Mouse (Mus musculus) myocyte (in vitro differentiated cells): ENCODE data around the gene Gtf3c2. TPM values are rescaled to one million over a fixed set of nuclear protein-coding genes. Genes with fewer than 3 reads are reported as not detected.

ENCODE experiments used
- H3K27me3 ChIP-seq: one replicate; pipeline ENCODE4 v1.6.1; 2011; ENCODE audit not compliant: control insufficient read depth, insufficient read depth, insufficient read length
- H3K36me3 ChIP-seq: one replicate; pipeline ENCODE4 v1.6.1; 2011; ENCODE audit not compliant: control insufficient read depth, insufficient read depth
- H3K4me2 ChIP-seq: one replicate; pipeline ENCODE4 v1.6.1; 2011; ENCODE audit warnings: low read depth, control low read depth
- H3K4me3 ChIP-seq: one replicate; pipeline ENCODE4 v1.5.1; 2011; ENCODE audit warnings: mild to moderate bottlenecking, control low read depth, moderate library complexity
- H3K79me2 ChIP-seq: one replicate; pipeline ENCODE4 v1.6.1; 2011; ENCODE audit not compliant: control insufficient read depth, insufficient read depth
- H3ac ChIP-seq: one replicate; pipeline ENCODE4 v1.6.1; 2011; ENCODE audit not compliant: control insufficient read depth, insufficient read length
- CEBPB ChIP-seq: IDR thresholded peaks from 2 replicates; pipeline ENCODE4 v1.6.1; 2011; ENCODE audit warnings: mild to moderate bottlenecking, moderate library complexity; ENCODE audit not compliant: poor library complexity, insufficient read depth, severe bottlenecking
- E2F4 ChIP-seq: IDR thresholded peaks from one replicate; pipeline ENCODE4 v1.6.1; 2011; ENCODE audit warnings: mild to moderate bottlenecking, control low read depth, moderate library complexity; ENCODE audit not compliant: insufficient read depth
- MAX ChIP-seq: IDR thresholded peaks from one replicate; pipeline ENCODE4 v1.6.1; 2011; ENCODE audit warnings: low read depth, mild to moderate bottlenecking, control low read depth
- MYOD1 ChIP-seq, 3 experiments: IDR thresholded peaks; one replicate each; pipeline ENCODE4 v1.6.1; 2011; ENCODE audit warnings: control low read depth in 2 of 3, low read depth in 2 of 3, mild to moderate bottlenecking in 2 of 3, moderate library complexity in 1 of 3; ENCODE audit not compliant: insufficient read length in 2 of 3, control insufficient read depth in 1 of 3
- MYOG ChIP-seq, 3 experiments: IDR thresholded peaks; one replicate each; pipeline ENCODE4 v1.6.1; 2011; ENCODE audit warnings: control low read depth in 2 of 3, low read depth in 2 of 3, mild to moderate bottlenecking in 2 of 3; ENCODE audit not compliant: insufficient read length in 2 of 3, control insufficient read depth in 1 of 3, insufficient read depth in 1 of 3
- POLR2A ChIP-seq: IDR thresholded peaks from one replicate; pipeline ENCODE4 v1.6.1; 2011; ENCODE audit warnings: low read depth, mild to moderate bottlenecking, control low read depth, moderate library complexity; ENCODE audit not compliant: insufficient read length
- POLR2AphosphoS2 ChIP-seq: IDR thresholded peaks from one replicate; pipeline ENCODE4 v1.6.1; 2011; ENCODE audit warnings: low read depth, control low read depth; ENCODE audit not compliant: insufficient read length
- REST ChIP-seq: IDR thresholded peaks from one replicate; pipeline ENCODE4 v1.6.1; 2011; ENCODE audit warnings: mild to moderate bottlenecking, control low read depth, moderate library complexity; ENCODE audit not compliant: insufficient read depth, insufficient read length
- SRF ChIP-seq: IDR thresholded peaks from one replicate; pipeline ENCODE4 v1.6.1; 2011; ENCODE audit warnings: low read depth; ENCODE audit not compliant: control insufficient read depth, insufficient read length
- TCF12 ChIP-seq: IDR thresholded peaks from one replicate; pipeline ENCODE4 v1.6.1; 2011; ENCODE audit warnings: mild to moderate bottlenecking, control low read depth; ENCODE audit not compliant: poor library complexity, insufficient read depth, severe bottlenecking
- TCF3 ChIP-seq: IDR thresholded peaks from one replicate; pipeline ENCODE4 v1.6.1; 2011; ENCODE audit warnings: low read depth, control low read depth; ENCODE audit not compliant: insufficient read length
- USF1 ChIP-seq: IDR thresholded peaks from one replicate; pipeline ENCODE4 v1.6.1; 2011; ENCODE audit warnings: low read depth, mild to moderate bottlenecking, control low read depth, moderate library complexity
- polyA plus RNA-seq: library from polyadenylated mRNA; unstranded; fragments of >200 nt; fragmentation: generic; extraction: Trizol; gene quantifications from one replicate; pipeline ENCODE4 v1.2.1, GENCODE M21; 2012; ENCODE audit warnings: missing spikeins

Gene Gtf3c2
- polyA plus RNA-seq, 1 experiment = 24.9 TPM

- Histone ChIP-seq H3ac (no peak overlapping the region), H3K4me2 (peak overlapping the region; percentile 55), H3K36me3 (no peaks in the 10 kb centered on the region), H3K4me3 (peak overlapping the region; percentile 33), H3K79me2 (peaks cover 9% of the 10 kb centered on the region), H3K27me3 (no peaks in the 10 kb centered on the region)
- TF ChIP-seq POLR2A = peak; percentile 16
- TF ChIP-seq TCF12 = no peak
- TF ChIP-seq MYOG (IDR thresholded peaks at IDR 0.05; ENCODE audit: control insufficient read depth in 1 of 3, insufficient read depth in 1 of 3, insufficient read length in 2 of 3, low read depth in 2 of 3) = no peak
- no peak for TF ChIP-seq CEBPB
Measured at GRCm38 (mm10) chr5:31116912-31117311, 63.0 kb downstream of the Gtf3c2 start.

- Histone ChIP-seq H3K79me2 (peaks cover 9% of the 10 kb centered on the region), H3K36me3 (no peaks in the 10 kb centered on the region)
- TF ChIP-seq MYOD1 (IDR thresholded peaks at IDR 0.05; ENCODE audit: control insufficient read depth in 1 of 3, insufficient read length in 2 of 3, low read depth in 2 of 3) (peak; percentile 11 to 90 (median 64)), POLR2A (peak; percentile 11), TCF12 (peak; percentile 30), MYOG (IDR thresholded peaks at IDR 0.05; ENCODE audit: control insufficient read depth in 1 of 3, insufficient read depth in 1 of 3, insufficient read length in 2 of 3, low read depth in 2 of 3) (peak; percentile 56 to 96 (median 90)), REST (no peak)
Measured at GRCm38 (mm10) chr5:31116354-31116753, 63.6 kb downstream of the Gtf3c2 start, which contains the start of gene Trim54. Trim54 (plus strand) TSS chr5:31116712.

GRCm38 (mm10) chr5:31110781-31111180, 69.2 kb downstream of the Gtf3c2 start:
- Histone ChIP-seq H3K36me3 (no peaks in the 10 kb centered on the region), H3K27me3 (peaks cover 8% of the 10 kb centered on the region), H3K4me2 (no peak overlapping the region), H3K79me2 (no peaks in the 10 kb centered on the region), H3K4me3 (no peak overlapping the region), H3ac (no peak overlapping the region)
- TF ChIP-seq MAX (no peak), SRF (no peak), CEBPB (no peak), E2F4 (no peak), MYOG (IDR thresholded peaks at IDR 0.05; ENCODE audit: control insufficient read depth in 1 of 3, insufficient read depth in 1 of 3, insufficient read length in 2 of 3, low read depth in 2 of 3) (no peak), REST (no peak), POLR2A (no peak), POLR2AphosphoS2 (no peak), TCF12 (no peak), MYOD1 (IDR thresholded peaks at IDR 0.05; ENCODE audit: control insufficient read depth in 1 of 3, insufficient read length in 2 of 3, low read depth in 2 of 3) (no peak), USF1 (no peak), TCF3 (no peak)

More at GRCm38 (mm10) chr5:31116354-31116753, 63.6 kb downstream of the Gtf3c2 start, which contains the start of gene Trim54:
- H3K4me3 ChIP-seq = peak within 1 kb of the TSS; percentile 33
- peak within 1 kb of the TSS; percentile 55 for H3K4me2 ChIP-seq
- H3K27me3 ChIP-seq = no peaks in the 10 kb centered on the region
- no peak within 1 kb of the TSS for H3ac ChIP-seq

DNA sequence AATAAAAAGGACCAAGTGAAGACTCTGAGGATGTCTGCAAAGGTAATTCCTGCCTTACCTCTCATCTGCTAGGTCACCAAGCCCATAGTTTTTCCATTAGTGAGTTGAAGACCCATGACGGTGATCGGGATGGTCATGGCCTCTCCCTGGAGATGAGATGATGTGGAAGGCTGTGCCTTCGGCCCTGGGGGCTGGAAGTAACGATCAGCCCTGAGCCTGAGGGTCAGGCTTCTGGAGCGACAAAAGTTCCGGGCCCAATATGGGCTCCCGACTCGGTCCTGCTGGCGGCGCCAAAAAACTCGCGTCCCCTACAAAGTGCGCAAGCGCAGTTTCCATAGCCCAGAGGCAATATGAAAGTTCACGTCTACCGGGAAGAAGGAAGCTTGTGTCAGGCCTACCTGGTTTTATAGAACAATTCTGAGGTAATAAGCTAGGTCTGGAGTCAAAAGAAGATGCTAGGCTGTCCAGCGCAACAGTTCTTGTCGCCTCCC, 71.9 kb downstream of the Gtf3c2 start, which contains the start of gene Slc30a3:
Slc30a3 (minus strand) TSS at position 238 of the 491 bp plus-strand sequence.
- H3K27me3 ChIP-seq = peaks cover 20% of the 10 kb centered on the region
- no peaks in the 10 kb centered on the region for H3K36me3 ChIP-seq
- H3K79me2 ChIP-seq = no peaks in the 10 kb centered on the region
- H3ac ChIP-seq = no peak within 1 kb of the TSS
- TF ChIP-seq TCF3 = no peak
- TF ChIP-seq CEBPB = no peak
- TF ChIP-seq SRF = no peak
- no peak for TF ChIP-seq E2F4
- TF ChIP-seq POLR2AphosphoS2 = no peak
- TF ChIP-seq USF1 = no peak
- TF ChIP-seq REST = no peak
- TF ChIP-seq MYOD1 (IDR thresholded peaks at IDR 0.05; ENCODE audit: control insufficient read depth in 1 of 3, insufficient read length in 2 of 3, low read depth in 2 of 3) = no peak
- TF ChIP-seq POLR2A = no peak
- TF ChIP-seq TCF12 = no peak
- TF ChIP-seq MYOG (IDR thresholded peaks at IDR 0.05; ENCODE audit: control insufficient read depth in 1 of 3, insufficient read depth in 1 of 3, insufficient read length in 2 of 3, low read depth in 2 of 3) = no peak
- no peak within 1 kb of the TSS for H3K4me3 ChIP-seq
- H3K4me2 ChIP-seq = no peak within 1 kb of the TSS

Other genes with a start within 250 kb of the Gtf3c2 start
- 26.2 TPM for gene Cgref1, start 234.6 kb downstream of the Gtf3c2 start, polyA plus RNA-seq
- 158 TPM for gene Preb, start 219.8 kb downstream of the Gtf3c2 start, polyA plus RNA-seq
- 0.62 TPM for gene Tcf23, start 211.5 kb downstream of the Gtf3c2 start, polyA plus RNA-seq
- 143 TPM for gene Atraid, start 131.8 kb downstream of the Gtf3c2 start, polyA plus RNA-seq
- gene Slc5a6, start 131.2 kb downstream of the Gtf3c2 start, polyA plus RNA-seq = 11.1 TPM
- 31.5 TPM for gene Cad, start 125.4 kb downstream of the Gtf3c2 start, polyA plus RNA-seq
- gene Dnajc5g, start 73.9 kb downstream of the Gtf3c2 start, polyA plus RNA-seq = not detected
- 0.19 TPM for gene Slc30a3, start 71.9 kb downstream of the Gtf3c2 start, polyA plus RNA-seq
- 110 TPM for gene Trim54, start 63.4 kb downstream of the Gtf3c2 start, polyA plus RNA-seq
- gene Ucn, start 41.3 kb downstream of the Gtf3c2 start, polyA plus RNA-seq = 0.78 TPM
- 35.8 TPM for gene Mpv17, start 25.9 kb downstream of the Gtf3c2 start, polyA plus RNA-seq
- gene Gm29609, start 233 bp downstream of the Gtf3c2 start, polyA plus RNA-seq = 2.6 TPM
- 138 TPM for gene Snx17, start 13.1 kb upstream of the Gtf3c2 start, polyA plus RNA-seq
- 60.2 TPM for gene Eif2b4, start 13.3 kb upstream of the Gtf3c2 start, polyA plus RNA-seq
- gene Zfp513, start 22.2 kb upstream of the Gtf3c2 start, polyA plus RNA-seq = 25.6 TPM
- 89.3 TPM for gene Ppm1g, start 40.5 kb upstream of the Gtf3c2 start, polyA plus RNA-seq
- 87.9 TPM for gene Nrbp1, start 60.7 kb upstream of the Gtf3c2 start, polyA plus RNA-seq
- not detected for gene Gm9970, start 61.1 kb upstream of the Gtf3c2 start, polyA plus RNA-seq
- 2.1 TPM for gene Krtcap3, start 71.5 kb upstream of the Gtf3c2 start, polyA plus RNA-seq
- gene Ift172, start 111.0 kb upstream of the Gtf3c2 start, polyA plus RNA-seq = 22.5 TPM
- 4.9 TPM for gene Fndc4, start 115.9 kb upstream of the Gtf3c2 start, polyA plus RNA-seq
- gene Gckr, start 117.3 kb upstream of the Gtf3c2 start, polyA plus RNA-seq = 0.16 TPM